Mouse (Mus musculus): ENCODE measurements around the gene Kansl1.

GRCm38 (mm10) chr11:104459671-104460070, 9.0 kb downstream of the Kansl1 start:
- TF ChIP-seq CTCF (IDR thresholded peaks at IDR 0.05; ENCODE audit: low read depth) (no peak), EP300 (IDR thresholded peaks at IDR 0.05; ENCODE audit: low read depth) (no peak)

Data from liver, postnatal 0 days (tissue).